25 mouse cellular contexts compared by ENCODE assay signal in genomic region chr10:96880771-96881170, GRCm38 (mm10).
DNase-seq lines count a peak whose midpoint lies in the region; ATAC-seq lines count a peak whose summit lies in the region.
"Had no signal": no experiment of that assay in that cellular context is flagged by ENCODE, and none has a peak within 500 bp of the region (broad histone marks: within the 10 kb centered on the region; RNA-seq: fewer than 3 reads in every experiment).

No protein-coding gene starts in this region.

- no peaks in the 10 kb centered on the region for H3K36me3 ChIP-seq in heart, embryonic 12.5 days
- H3K36me3 ChIP-seq in hindbrain, embryonic 14.5 days (replicated peaks; ENCODE audit: control insufficient read depth, insufficient read depth) = no peaks in the 10 kb centered on the region
- no peaks in the 10 kb centered on the region for H3K36me3 ChIP-seq in hindbrain, embryonic 11.5 days (ENCODE audit: control insufficient read depth, insufficient read depth, low read length)
- H3K36me3 ChIP-seq: limb, embryonic 10.5 days; liver, embryonic 15.5 days; lung, embryonic 15.5 days; neural tube, embryonic 15.5 days had no signal

- 0 out of 2 replicates have a peak, but pooled peaks cover 5% of the 10 kb centered on the region for H3K4me1 ChIP-seq in heart, embryonic 12.5 days (replicated peaks)
- H3K4me1 ChIP-seq in hindbrain, embryonic 14.5 days (replicated peaks; ENCODE audit: control insufficient read depth, insufficient read depth, low read length) = no peaks in the 10 kb centered on the region; the same call in 1 of the 2 replicates
- no peaks in the 10 kb centered on the region for H3K4me1 ChIP-seq in hindbrain, embryonic 11.5 days (replicated peaks; ENCODE audit: control insufficient read depth, insufficient read depth, low read length)
- H3K4me1 ChIP-seq: limb, embryonic 10.5 days; liver, embryonic 15.5 days; neural tube, embryonic 15.5 days had no signal

- no peaks in the 10 kb centered on the region for H3K9me3 ChIP-seq in heart, embryonic 12.5 days (replicated peaks)
- no peaks in the 10 kb centered on the region for H3K9me3 ChIP-seq in hindbrain, embryonic 14.5 days (ENCODE audit: control insufficient read depth, low read length)
- H3K9me3 ChIP-seq in hindbrain, embryonic 11.5 days (ENCODE audit: control insufficient read depth, low read length) = no peaks in the 10 kb centered on the region
- H3K9me3 ChIP-seq: limb, embryonic 10.5 days; liver, embryonic 15.5 days; lung, embryonic 15.5 days; neural tube, embryonic 15.5 days had no signal

- H3K4me3 ChIP-seq in heart, embryonic 12.5 days = no peak overlapping the region
- H3K4me3 ChIP-seq in hindbrain, embryonic 14.5 days (replicated peaks; ENCODE audit: low read length) = no peak overlapping the region
- H3K4me3 ChIP-seq in hindbrain, embryonic 11.5 days (ENCODE audit: low read depth, low read length) = no peak overlapping the region
- H3K4me3 ChIP-seq: layer of hippocampus, adult 2 months; limb, embryonic 10.5 days; liver, embryonic 15.5 days; lung, embryonic 15.5 days; neural tube, embryonic 15.5 days had no signal

- peak overlapping the region; percentile 21; the same call in 1 of the 2 replicates for H3K27ac ChIP-seq in heart, embryonic 12.5 days (ENCODE audit: poor library complexity, severe bottlenecking)
- 0 out of 2 replicates have a peak overlapping the region, but pooled peaks have one; percentile 10 for H3K27ac ChIP-seq in hindbrain, embryonic 14.5 days
- H3K27ac ChIP-seq in hindbrain, embryonic 11.5 days (ENCODE audit: low read depth, low read length) = no peak overlapping the region
- H3K27ac ChIP-seq: hindbrain, postnatal 0 days; layer of hippocampus, adult 2 months; limb, embryonic 10.5 days; liver, embryonic 15.5 days; lung, embryonic 15.5 days; macrophage; neural tube, embryonic 15.5 days had no signal

- no peak for ATAC-seq in heart, embryonic 12.5 days (ENCODE audit: insufficient number of reproducible peaks, low FRiP score)
- ATAC-seq in hindbrain, embryonic 14.5 days (ENCODE audit: low FRiP score) = no peak
- no peak for ATAC-seq in hindbrain, embryonic 11.5 days (ENCODE audit: low FRiP score)
- ATAC-seq in monocyte, adult 5-6 weeks (replicated peaks; ENCODE audit: insufficient number of reproducible peaks, low FRiP score, low TSS enrichment, poor library complexity, severe bottlenecking) = no peak
- ATAC-seq: hindbrain, postnatal 0 days; intestine, embryonic 16.5 days had no signal

- H3K27me3 ChIP-seq in heart, embryonic 12.5 days (replicated peaks) = no peaks in the 10 kb centered on the region
- no peaks in the 10 kb centered on the region for H3K27me3 ChIP-seq in hindbrain, embryonic 14.5 days (ENCODE audit: control insufficient read depth, insufficient read depth, low read length)
- H3K27me3 ChIP-seq in hindbrain, embryonic 11.5 days (ENCODE audit: control insufficient read depth, insufficient read depth, low read length) = no peaks in the 10 kb centered on the region
- H3K27me3 ChIP-seq: liver, embryonic 15.5 days; lung, embryonic 15.5 days; neural tube, embryonic 15.5 days had no signal

- DNase-seq in cerebellum, postnatal 14 days = peak; percentile 16 to 18
- no peak for DNase-seq in cerebellum, adult 8-10 months
- DNase-seq in heart, adult 11 months = no peak
- no peak for DNase-seq in hindbrain, embryonic 14.5 days (ENCODE audit: low spot score)
- no peak for DNase-seq in hindbrain, embryonic 11.5 days (ENCODE audit: low spot score)
- peak; percentile 44 for DNase-seq in adipocyte (ENCODE audit: low spot score)
- DNase-seq: adrenal gland, postnatal 36 days; cerebellum, adult 11-12 months; gastrocnemius, postnatal 14 days; heart, adult 18-20 months; kidney, adult 9 months; kidney, postnatal 14 days; liver; thymus, adult 2 months; thymus, postnatal 4 days had no signal

- 58% methylated on average over 5 of the region's 5 CpGs for WGBS in heart, embryonic 12.5 days
- 75% methylated on average over 5 of the region's 5 CpGs for WGBS in hindbrain, embryonic 14.5 days
- whole genome bisulfite sequencing in hindbrain, embryonic 11.5 days = 84% methylated on average over 5 of the region's 5 CpGs

- no peak overlapping the region for H3K4me2 ChIP-seq in heart, embryonic 12.5 days
- no peak overlapping the region for H3K4me2 ChIP-seq in hindbrain, embryonic 14.5 days (replicated peaks)
- H3K4me2 ChIP-seq in hindbrain, embryonic 11.5 days (replicated peaks; ENCODE audit: low read depth, low read length) = no peak overlapping the region
- H3K4me2 ChIP-seq: liver, embryonic 15.5 days; lung, embryonic 15.5 days; neural tube, embryonic 15.5 days had no signal

- no peak overlapping the region for H3K9ac ChIP-seq in heart, embryonic 12.5 days
- H3K9ac ChIP-seq in hindbrain, embryonic 14.5 days = no peak overlapping the region
- no peak overlapping the region for H3K9ac ChIP-seq in hindbrain, embryonic 11.5 days (ENCODE audit: low read depth, low read length)
- H3K9ac ChIP-seq: liver, embryonic 15.5 days; lung, embryonic 15.5 days; neural tube, embryonic 15.5 days had no signal

Comparison
In these comparisons a context has a peak if more than half of its experiments do, and no peak if none do; other contexts are left out.
1. DNase-seq: peak in cerebellum, postnatal 14 days (2 of 2) and adipocyte (single experiment); none in cerebellum, adult 8-10 months (single experiment), heart, adult 11 months (single experiment), hindbrain, embryonic 14.5 days (single experiment) and hindbrain, embryonic 11.5 days (single experiment).